Mouse (Mus musculus): ENCODE data around the gene Tfpi.

DNA sequence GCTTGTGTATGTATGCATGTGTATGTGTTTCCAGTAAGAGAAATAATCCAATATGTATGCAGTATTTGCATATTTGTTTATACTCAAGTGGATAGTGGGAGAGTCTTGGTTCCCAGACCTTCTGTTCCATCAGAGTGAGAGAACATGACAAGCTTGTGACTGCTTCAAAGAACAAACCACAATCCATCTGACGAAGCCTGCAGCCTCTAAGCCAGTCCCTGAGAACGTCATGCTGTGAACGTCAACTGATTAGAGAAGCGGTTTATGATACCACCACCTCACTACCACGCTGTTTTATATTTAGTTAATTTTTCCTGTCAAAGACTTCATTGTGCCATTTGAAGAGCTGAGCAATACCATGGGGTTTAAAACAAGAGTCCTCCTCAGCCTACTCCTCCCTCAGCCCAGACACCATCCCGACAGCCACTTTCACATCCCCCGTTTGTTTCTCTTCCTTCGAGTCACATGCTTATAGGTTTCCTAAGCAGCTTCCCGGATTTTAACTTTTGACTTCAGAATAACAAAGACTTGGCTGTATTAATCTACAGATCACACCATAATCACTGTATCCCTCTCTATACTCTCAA, 11.2 kb upstream of the Tfpi start:
- no peak for TF ChIP-seq POLR2A (IDR thresholded peaks at IDR 0.05; ENCODE audit: extremely low read depth, insufficient read depth, low read length)
- no peak for TF ChIP-seq CTCF (IDR thresholded peaks at IDR 0.05; ENCODE audit: extremely low read depth, insufficient read depth, low read length)

All from cortical plate, adult 2 months (tissue).